8 mouse cellular contexts compared by ENCODE assay signal in genomic region chr13:28417431-28417928, GRCm38 (mm10).
DNase-seq lines count a peak whose midpoint lies in the region; ATAC-seq and TF ChIP-seq lines count a peak whose summit lies in the region.

No protein-coding gene starts in this region.

- ATAC-seq in forebrain, embryonic 16.5 days, result peak; percentile 38
- ATAC-seq in hindbrain, embryonic 12.5 days (ENCODE audit: low FRiP score), result peak; percentile 9; the same call in 1 of the 2 replicates

- H3K4me3 ChIP-seq in bone marrow macrophage, adult 2 months (ENCODE audit: insufficient read depth, low read length), result peak overlapping the region; percentile 26
- H3K4me3 ChIP-seq in forebrain, embryonic 16.5 days (replicated peaks; ENCODE audit: low read length), result peak overlapping the region; percentile 39
- peak overlapping the region; percentile 8 for H3K4me3 ChIP-seq in hindbrain, embryonic 12.5 days

- H3K4me2 ChIP-seq in forebrain, embryonic 16.5 days (ENCODE audit: low read length), result peak overlapping the region; percentile 61
- H3K4me2 ChIP-seq in hindbrain, embryonic 12.5 days (replicated peaks), result peak overlapping the region; percentile 46

- peaks cover 35% of the 10 kb centered on the region for H3K4me1 ChIP-seq in bone marrow macrophage, adult 2 months (ENCODE audit: control insufficient read depth, insufficient read depth, low read length)
- H3K4me1 ChIP-seq in forebrain, embryonic 16.5 days (replicated peaks; ENCODE audit: control insufficient read depth, insufficient read depth, low read length), result peaks cover 60% of the 10 kb centered on the region
- peaks cover 51% of the 10 kb centered on the region for H3K4me1 ChIP-seq in hindbrain, embryonic 12.5 days

- peak overlapping the region; percentile 76 for H3K27ac ChIP-seq in bone marrow macrophage, adult 2 months (ENCODE audit: insufficient read depth, low read depth, low read length)
- H3K27ac ChIP-seq in forebrain, embryonic 16.5 days (ENCODE audit: low read length), result peak overlapping the region; percentile 95
- peak overlapping the region; percentile 94 for H3K27ac ChIP-seq in hindbrain, embryonic 12.5 days

- H3K9ac ChIP-seq in forebrain, embryonic 16.5 days (replicated peaks; ENCODE audit: low read depth, low read length), result peak overlapping the region; percentile 57
- peak overlapping the region; percentile 19 for H3K9ac ChIP-seq in hindbrain, embryonic 12.5 days

- no peak for TF ChIP-seq POLR2A in bone marrow macrophage, adult 2 months (IDR thresholded peaks at IDR 0.05; ENCODE audit: borderline replicate concordance, low read depth, low read length)

- TF ChIP-seq CTCF in bone marrow macrophage, adult 2 months (IDR thresholded peaks at IDR 0.05; ENCODE audit: low read depth, low read length), result no peak

- no peaks in the 10 kb centered on the region for H3K9me3 ChIP-seq in forebrain, embryonic 16.5 days (ENCODE audit: control insufficient read depth, low read length)
- no peaks in the 10 kb centered on the region for H3K9me3 ChIP-seq in hindbrain, embryonic 12.5 days (replicated peaks)

- H3K27me3 ChIP-seq in forebrain, embryonic 16.5 days (replicated peaks; ENCODE audit: control insufficient read depth, insufficient read depth, low read length), result no peaks in the 10 kb centered on the region
- H3K27me3 ChIP-seq in hindbrain, embryonic 12.5 days, result no peaks in the 10 kb centered on the region

- DNase-seq in CD4-positive helper T cell, adult 2 months (ENCODE audit: low read depth, low spot score), result peak; percentile 63
- peak; percentile 16 to 18 for DNase-seq in layer of hippocampus, postnatal 25 days (ENCODE audit: extremely low spot score in 1 of 2, low spot score in 1 of 2)
- peak; percentile 32 for DNase-seq in lung, postnatal 25 days (ENCODE audit: low spot score)
- peak; percentile 56 for DNase-seq in right cerebral cortex, postnatal 25 days
- no peak for DNase-seq in spleen, postnatal 10 days (ENCODE audit: low spot score in 2 of 2)

- H3K36me3 ChIP-seq in forebrain, embryonic 16.5 days (ENCODE audit: control insufficient read depth, insufficient read depth), result no peaks in the 10 kb centered on the region
- H3K36me3 ChIP-seq in hindbrain, embryonic 12.5 days, result no peaks in the 10 kb centered on the region

- under 1% methylated on average over 7 of the region's 7 CpGs for WGBS in forebrain, embryonic 16.5 days
- WGBS in hindbrain, embryonic 12.5 days, result 6% methylated on average over 7 of the region's 7 CpGs

Comparison
In these comparisons a context has a peak if more than half of its experiments do, and no peak if none do; other contexts are left out.
1. DNase-seq: peak in CD4-positive helper T cell, adult 2 months (single experiment), layer of hippocampus, postnatal 25 days (2 of 2), lung, postnatal 25 days (single experiment) and right cerebral cortex, postnatal 25 days (single experiment); none in spleen, postnatal 10 days (0 of 2).
2. Peak in every context shown above with its lines, with median percentiles within 50 percentile points of each other: H3K27ac ChIP-seq and H3K4me3 ChIP-seq.